Mouse (Mus musculus): ENCODE data around the gene Itih3.

DNA sequence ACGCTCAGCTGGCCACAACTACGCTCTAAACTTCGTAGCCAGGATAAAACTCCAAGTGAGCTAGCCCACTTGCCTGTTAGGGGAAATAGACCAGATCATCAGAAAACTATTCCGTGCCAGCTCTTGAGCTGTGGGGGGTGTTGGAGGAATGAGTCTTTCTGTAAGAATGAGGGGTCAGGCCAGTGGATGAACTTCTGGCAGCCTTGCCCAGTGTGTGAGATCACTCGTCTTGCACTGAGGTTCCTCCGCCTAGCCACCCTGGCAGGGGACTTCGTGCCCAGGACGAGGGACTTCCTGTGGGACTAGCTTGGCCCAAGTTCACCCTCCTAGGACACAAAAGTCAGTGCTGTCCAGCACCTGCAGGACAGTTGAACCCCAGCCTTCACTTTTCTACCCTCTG is 19.3 kb downstream of the Itih3 start:
- no peak for TF ChIP-seq POLR2A (IDR thresholded peaks at IDR 0.05; ENCODE audit: borderline replicate concordance, low read depth, low read length)
- no peak for TF ChIP-seq CTCF (IDR thresholded peaks at IDR 0.05; ENCODE audit: low read depth, low read length)

Measured in bone marrow macrophage, adult 2 months (primary cell).